Mouse (Mus musculus) embryo, embryonic 10 days (tissue): ENCODE results near the gene Il20ra.
"Not testable (repeated sequence)": the region's sequence is repeated elsewhere in the genome, so short reads cannot be mapped to it uniquely, and the experiment has no call there.

Source experiments
- DNase-seq: peaks from one replicate; pipeline ENCODE4 v3.0.0-alpha.2; 2015; ENCODE audit warnings: low spot score

Il20ra gene

DNA sequence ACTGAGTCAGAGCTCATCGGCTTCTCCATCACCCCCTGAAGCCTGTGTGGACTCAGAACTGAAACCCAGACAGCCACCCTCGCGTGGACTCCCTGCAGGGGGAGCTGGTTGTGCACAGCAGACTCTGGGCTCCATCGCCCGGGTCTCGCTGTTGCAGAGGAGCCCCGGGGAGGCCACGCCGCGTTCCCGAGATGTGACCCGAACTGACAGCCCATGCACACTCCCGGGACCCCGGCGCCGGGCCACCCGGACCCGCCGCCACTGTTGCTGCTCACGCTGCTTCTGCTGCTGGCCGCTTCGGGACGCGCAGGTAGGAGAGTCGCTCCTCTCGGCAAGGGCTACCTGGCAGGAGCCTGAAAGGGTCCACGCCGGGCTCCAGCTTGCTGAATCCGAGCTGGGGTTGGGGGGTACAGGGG, at the start of gene Il20ra:
Gene Il20ra, plus strand, starts transcription at position 150 of the 416 bp plus-strand sequence.
- DNase-seq, result peak; percentile 67

DNA sequence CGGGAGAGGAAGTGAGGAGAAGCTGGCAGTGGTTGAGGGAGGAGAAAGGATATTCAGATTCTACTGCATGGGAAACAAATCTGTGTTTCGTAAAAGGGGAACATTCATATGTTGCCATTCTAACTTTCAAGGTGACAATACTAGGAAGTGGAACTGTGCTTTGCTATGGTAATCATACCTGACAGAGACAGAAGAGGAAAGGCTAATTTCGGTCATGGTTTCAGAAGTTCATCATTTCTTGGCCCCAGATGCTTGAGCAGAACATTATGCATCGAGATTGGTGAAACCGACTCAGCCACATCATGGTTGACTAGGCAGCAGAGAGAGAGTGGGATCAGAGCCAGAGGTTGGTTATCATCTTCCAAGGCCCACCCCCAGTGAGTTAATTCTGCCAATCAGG, 43.4 kb upstream of the Il20ra start:
- DNase-seq, result no peak

DNA sequence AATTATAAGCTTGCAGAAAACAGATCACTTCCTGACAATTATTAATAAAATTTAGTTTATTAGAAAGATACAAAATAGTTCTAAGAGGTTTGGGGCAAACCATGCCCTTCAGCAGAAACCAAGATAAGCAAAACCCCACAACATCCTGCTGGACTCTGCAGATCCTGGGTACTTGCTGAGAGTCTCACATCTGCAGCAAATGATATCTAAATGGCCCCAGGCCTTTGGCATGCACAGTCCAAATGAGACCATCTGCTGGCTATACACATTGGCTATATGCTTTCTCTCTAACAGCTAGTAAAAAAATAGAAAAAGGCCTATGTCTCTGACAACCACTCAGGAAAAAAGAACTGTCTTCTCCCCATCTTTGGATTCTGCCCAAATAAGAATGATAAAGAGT, 40.4 kb upstream of the Il20ra start:
- no peak for DNase-seq

DNA sequence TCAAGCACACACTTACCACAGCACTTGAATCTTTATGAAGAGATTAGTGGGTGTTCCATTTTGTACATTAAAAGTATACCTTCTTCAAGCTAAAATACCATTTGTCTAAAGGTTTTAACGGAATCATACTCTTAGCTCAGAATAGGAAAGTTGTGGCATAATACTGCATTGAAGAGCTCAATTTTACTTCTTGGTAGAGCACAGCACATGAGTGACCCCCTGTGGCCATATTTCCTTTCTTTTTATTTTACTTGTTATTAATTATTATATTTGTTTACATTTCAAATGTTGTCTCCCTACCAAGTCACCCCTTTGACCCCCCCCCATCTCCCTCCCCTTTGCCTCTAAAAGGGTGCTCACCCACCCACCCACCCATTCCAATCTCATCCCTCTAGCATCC, 39.2 kb upstream of the Il20ra start:
- DNase-seq, result no peak

DNA sequence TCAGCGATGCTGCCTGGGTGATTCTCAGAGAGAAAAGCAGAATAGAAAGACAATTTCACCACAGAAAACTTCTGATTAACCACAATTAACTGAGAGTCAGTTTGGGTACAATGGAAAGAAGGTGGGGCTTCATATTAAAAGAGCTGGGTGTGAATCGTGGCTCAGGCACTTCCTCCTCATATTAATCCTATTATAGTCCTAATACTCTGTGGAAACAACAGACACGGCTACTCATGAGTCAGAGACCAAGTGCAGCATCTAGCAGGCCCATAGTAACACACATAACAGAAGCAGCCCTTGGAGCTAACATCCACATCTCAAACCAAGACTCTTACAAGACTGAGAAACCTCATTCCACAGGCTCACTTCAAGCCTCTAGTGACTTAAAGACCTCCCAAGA, 24.7 kb upstream of the Il20ra start:
- no peak for DNase-seq

DNA sequence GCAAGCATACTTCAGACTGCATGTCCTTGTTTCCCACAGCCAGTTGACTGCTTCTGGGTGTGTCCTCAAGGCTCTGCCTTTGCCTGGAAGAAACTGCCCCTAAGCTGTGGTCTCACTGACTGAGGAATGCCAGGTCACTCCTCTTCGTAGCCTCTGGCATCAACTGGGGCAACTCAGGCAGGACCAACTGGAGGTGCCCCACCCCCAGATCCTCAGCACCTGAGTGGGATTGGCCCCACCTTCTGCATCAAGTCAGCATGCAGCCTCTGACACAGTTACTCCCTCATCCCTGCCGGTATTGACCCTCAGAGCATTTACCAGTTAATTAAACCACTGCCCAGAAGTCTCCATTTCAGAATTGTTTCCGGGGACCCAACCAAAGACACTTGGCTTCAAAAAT, 21.1 kb upstream of the Il20ra start:
- DNase-seq, result no peak

DNA sequence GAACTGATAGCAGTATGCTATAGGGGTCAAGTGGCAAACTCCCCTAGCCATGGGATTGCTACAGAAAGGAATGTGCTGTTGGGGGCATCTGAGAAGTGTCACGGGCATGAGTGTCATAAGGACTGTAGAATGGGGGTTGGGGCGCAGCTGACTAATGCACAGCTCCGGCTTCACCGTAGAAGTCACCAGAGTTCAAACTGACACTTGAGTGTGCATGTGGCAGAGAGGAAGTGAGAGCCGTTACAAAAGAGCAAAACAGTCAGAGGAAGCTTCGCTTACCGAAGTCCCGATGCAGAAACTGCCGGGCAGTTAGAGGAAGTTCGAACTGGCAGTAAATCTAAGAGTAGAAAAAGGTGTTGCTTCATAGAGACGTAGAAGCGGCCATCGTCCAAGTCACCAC, 20.6 kb upstream of the Il20ra start:
- DNase-seq, result no peak

DNA sequence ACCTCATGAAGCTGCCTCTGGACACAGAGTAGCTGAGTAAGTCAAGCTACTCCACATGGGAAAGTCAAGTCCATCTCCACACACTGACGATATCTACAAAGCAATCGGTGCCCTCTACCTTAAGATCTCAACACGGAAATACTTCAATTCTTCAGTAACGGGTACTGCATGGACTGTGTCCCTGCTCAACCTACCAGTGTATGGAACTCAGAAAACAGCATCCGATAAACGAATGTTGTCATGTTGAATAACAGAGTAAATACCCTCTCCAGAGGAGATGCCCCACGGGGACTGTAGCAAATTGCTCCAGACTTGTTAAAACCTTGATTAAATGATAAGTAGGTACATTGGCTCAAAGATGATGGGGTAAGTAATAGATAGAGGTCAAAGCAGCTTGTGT, 20.0 kb upstream of the Il20ra start:
- DNase-seq, result no peak

DNA sequence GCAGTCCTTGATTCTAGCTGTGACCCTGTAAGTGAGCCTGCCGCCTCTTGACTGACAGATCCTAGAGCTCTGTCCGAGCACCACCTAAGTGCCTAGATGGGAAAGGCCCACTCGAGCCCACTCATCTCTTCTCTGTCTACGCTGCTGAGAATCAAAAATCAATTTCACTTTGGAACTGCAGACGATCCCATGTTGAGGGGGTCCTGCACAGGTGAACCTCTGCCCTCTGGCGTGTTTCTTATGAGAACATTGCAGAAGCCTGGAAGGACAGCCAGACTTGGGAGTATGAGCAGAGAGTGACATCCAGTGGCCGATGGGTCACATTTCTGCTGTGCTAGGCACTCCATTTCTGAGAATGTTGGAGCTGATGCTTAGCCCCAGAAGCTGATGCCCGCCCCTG, 19.4 kb upstream of the Il20ra start:
- DNase-seq, result peak; percentile 72

DNA sequence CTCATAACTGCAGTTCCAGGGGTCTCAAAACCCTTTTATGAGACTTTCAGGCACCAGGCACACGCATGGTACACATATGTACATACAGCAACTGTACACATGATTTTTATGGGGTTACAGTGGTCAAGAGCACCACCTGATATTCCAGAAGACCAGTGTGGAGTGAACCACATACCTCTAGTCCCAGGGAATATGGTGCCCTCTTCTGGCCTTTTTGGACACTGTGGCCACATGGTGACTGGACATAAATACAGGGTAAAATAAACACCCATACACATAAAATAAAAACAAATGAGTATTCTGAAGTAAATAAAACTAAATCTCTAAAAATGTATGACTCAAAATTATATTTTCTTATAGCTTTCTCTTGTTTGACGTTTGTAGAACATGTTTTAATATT, 18.7 kb upstream of the Il20ra start:
- peak; percentile 61 for DNase-seq

DNA sequence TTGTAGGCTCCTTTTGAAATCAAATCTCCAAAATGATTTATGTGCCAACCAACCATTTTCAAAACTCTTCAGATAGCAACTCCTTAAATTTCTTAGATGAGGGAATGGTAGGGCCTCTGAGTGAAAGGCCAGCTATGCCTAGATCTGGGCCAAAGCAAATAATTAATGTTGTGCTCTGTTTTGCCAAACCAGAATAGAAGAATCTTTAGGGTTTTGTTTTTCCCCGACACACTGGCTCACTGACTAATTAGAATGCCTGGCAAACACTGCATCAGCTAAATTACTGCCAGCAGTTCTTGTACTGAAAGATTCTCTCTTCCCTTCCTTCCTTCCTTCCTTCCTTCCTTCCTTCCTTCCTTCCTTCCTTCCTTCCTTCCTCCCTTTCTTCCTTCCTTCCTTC, 13.0 kb upstream of the Il20ra start:
- DNase-seq, result no peak

DNA sequence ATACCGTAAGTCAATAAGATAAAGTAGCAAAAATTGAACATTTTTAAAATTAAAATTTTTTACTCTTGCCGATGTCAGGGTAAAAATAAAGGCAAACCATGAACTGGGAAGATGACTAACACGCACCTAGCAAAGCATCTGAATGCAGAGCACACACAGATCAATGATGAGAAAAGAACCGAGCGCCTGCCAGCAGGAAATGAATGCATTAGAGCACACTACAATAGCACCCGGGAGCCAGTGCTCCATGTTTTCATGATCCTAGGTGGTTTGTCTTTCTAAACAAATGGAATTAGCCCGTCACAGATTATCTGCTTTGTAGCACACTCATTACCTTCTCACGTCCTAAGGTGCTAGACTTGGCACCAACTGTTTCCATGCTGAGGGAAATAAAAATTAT, 7.9 kb upstream of the Il20ra start:
- no peak for DNase-seq

DNA sequence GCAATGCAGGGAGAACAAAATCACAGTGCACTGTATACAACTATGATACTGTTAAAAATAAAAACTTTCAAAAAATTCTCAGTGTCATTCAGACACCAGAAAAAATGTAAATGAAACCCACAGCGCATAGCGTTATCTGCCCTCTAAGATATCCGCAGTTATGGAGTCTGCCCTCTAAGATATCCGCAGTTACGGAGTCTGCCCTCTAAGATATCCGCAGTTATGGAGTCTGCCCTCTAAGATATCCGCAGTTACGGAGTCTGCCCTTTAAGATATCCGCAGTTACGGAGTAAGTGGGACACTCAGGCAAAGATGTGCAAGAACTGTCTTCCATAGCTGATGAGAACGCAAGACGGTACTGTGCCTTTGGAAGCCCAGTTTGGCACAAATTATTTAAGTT, 4.6 kb upstream of the Il20ra start:
- DNase-seq, result no peak

DNA sequence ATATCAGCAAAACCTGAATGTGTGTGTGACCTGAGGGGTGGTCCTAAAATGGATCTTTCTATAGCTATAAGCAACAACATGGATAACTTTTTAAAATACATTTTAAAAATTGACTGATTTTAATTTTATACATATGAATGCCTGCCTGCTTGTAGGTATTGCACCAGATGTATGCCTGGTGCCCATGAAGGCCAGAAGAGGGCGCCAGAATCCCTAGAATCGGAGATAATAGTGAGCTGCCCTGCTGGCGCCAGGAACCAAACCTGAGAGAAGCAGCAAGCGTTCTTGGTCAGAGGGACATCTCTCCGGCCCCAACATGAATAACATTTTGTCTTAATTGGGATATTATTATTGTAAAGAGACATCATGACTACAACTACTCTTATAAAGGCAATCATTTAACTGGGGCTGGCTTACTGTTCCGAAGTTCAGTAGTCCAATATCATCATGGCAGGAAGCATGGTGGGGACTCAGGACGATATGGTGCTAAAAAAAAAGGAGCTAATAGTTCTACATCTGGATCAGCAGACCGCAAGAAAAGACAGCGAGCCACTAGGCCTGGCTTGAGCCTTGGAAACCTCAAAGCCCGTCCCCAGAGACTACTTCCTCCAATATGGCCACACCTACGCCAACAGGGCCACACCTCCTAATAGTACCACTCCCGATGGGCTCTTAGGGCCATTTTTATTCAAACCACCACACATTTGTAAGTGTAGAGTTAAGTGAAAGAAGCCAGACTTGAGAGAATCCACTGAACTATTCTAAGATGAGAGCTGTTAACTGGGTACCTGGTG, 3.9 kb upstream of the Il20ra start:
- DNase-seq, result peak; percentile 74

DNA sequence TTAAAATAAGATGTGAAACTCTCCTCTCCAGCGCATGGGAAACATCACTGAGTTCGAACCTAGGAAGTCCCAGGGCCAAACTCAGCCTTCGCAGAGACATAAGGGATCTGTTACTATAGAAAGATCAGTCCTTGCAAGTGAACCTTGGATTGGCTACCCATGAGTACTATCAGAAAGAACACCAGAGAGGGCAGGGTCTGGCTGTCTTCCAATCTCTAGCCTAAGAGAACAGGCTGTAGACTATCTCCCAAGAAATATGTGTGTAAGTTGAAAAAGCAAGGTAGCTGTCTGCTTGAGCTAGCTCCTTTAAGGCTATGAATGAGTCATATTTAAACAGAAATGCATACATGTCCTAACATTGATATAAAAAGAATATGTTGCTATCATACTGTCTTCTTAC, 1.4 kb upstream of the Il20ra start:
- DNase-seq, result no peak

DNA sequence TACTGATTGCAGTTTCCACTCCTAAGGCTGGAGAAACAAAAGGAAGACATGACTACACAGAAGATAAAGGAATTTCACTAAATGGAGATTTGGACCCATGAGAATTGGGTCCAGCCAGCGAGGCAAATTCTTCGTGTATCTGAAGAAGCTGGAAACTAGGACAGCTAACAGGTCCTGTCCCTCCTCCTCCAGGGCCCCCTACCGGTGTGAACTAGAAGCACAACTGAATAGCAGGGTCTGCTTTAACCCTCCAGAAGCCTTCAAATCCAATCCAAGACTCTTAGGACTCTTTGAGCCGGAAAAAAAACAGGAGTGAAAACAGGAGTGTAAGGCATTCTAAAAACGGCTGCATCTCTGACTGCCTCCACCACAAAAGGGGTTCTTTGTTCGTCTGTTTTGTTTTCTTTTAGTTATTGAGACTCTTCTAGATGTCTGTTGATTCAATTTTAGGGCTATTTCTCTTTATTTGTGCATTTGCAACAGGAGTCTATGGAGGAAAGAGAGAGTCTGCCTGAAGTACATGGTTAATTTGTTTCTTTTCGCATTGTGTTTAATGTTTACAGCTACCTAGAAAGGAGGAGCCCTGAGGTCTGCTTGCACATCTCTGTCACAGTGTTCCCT, 709 bp upstream of the Il20ra start:
- DNase-seq, result no peak

DNA sequence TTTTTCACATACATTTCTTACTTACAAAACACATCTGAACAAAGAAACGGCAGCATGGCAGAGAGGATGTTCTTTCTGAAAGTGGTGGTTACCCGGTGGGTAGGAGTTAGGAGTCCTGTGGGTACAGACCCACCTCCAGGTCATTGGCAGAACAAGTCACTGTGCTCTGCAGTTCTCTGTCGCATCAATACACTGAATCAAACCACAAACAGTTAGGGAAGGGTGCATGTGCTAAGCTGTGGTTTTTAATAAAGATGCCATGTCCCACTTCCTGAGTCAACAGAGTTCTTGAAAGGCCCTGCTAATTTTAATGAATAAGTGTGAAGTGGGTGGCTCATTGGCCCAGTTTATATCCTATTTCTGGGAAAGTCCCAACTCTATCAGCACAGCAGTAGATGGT, 6.3 kb downstream of the Il20ra start:
- DNase-seq, result no peak

DNA sequence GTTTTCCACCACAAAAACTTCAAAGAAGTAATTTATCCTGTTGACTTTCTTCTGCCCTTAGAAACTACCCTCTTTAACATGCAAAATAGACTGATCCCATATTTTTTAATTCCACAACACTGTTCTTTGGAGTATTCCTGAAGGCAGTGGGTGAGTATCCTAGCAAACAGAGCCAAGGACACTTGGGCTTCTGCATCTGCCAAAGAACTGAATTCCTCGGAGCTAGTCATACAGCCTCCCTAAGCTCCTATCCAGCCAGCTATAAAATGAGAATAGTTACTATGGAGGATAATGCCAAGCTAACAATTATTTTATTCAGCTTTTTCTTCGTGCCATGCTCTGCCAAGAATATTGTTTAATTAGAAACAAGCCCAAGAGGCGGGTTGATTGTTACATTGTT, 9.9 kb downstream of the Il20ra start:
- no peak for DNase-seq

DNA sequence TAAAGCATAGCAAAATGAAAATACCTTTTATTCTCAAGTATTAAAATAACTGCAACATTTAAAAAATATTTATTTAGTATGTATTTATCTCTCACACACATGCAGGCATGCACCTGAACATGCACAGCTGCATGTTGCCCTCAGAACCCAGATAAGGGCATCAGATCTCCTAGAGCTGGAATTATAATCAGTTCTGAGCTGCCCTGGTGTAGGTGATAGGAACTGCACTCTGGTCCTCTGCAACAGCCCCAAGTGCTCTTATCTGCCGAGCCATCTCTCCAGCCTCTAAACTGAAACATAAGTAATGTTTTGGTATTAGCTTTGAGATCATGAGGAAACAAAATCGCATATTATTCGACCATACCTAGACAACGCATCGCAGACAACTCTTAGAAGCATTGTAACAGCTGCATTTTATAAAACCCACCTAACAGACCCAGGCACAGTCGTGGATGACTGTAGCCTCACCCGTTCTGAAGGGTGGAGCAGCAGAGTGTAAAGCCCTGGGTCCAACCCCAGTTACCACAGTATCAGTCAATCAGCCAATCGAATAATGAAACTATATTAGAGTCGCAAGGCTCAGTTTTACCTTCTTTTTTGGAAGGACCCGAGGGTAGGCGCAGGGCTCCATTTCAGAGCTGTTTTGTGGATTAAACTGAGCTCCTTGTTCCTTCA, 11.9 kb downstream of the Il20ra start:
- no peak for DNase-seq

DNA sequence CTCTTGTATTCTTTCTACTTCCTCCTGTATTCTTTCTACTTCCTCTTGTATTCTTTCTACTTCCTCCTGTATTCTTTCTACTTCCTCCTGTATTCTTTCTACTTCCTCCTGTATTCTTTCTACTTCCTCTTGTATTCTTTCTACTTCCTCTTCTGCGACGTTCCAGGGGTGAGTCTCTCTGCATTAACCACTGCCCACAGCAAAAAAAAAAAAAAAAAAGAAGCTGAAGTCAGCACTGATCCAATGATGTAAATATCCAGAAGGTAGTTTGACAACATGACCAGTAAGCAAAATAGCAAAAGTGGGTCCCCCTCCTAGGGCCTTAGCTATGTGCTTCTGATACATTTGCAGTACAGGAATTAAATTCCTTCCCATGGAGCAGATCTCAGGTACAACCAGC, 26.1 kb downstream of the Il20ra start:
- not testable (repeated sequence) for DNase-seq

DNA sequence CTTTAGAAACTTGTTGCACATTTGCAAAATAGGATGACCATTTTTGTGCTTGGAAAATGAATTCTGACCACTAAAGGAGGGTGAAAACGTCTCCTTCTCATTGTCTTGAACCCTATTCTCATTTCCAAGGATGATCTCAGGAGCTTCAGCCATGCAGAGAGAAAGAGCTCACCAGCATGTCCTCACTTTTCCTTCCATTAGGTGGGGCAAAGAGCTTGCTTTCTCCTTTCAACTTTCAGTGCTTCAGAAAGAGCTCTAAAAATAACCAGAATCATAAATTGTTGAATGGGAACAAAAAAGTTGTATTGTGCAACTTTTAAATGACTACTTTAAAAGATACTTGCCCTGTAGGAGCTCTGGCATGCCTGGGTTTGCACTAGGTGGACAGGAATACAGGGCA, 33.3 kb downstream of the Il20ra start:
- DNase-seq, result no peak

DNA sequence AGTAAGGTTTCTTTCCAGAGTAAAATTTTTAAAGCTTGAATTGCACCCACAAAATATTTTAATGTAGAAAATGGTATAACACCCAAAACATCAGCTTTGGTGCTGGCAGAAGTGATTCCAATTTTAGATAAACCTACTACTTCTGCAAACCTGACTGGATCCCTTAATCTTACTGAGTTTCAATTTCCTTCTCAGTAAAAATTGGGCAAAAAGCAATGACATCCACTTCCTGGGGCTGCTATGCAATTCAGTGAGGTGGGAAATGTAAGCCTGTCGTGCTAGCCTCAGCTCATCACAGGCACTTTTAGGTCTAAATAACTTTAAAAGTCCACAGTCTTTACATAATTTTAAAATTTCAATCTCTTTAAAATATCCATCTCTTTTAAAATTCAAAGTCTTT, 33.8 kb downstream of the Il20ra start:
- DNase-seq, result no peak

DNA sequence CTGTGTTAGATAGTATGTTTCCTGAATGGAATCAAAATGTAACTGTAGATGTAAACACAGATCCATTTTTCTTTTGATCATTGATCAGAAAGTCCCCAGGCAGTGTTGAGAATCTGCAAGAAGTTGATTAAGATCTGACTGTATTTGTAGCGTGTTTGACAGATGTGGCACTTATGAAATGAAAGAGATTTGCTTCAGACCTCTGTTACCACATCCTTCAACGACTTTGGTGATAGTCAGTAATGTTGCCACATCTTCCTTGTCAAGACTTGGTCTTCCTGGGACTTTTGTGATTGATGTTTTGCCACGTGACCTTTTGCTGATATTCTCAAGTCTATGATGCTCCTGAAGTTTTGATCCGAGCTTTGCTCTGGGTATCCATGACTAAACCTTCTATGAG, 35.3 kb downstream of the Il20ra start:
- DNase-seq, result no peak
